Mouse (Mus musculus): Measurements from ENCODE around the gene Hist1h1c. TPM values are rescaled to one million over a fixed set of nuclear protein-coding genes. Genes with fewer than 3 reads are reported as not detected.

Hist1h1c gene
- polyA plus RNA-seq, 1 experiment: 12.8 TPM

Other genes with a start within 250 kb of the Hist1h1c start
- 0.06 and 0.07 TPM in 2 replicates for gene Btn2a2, start 250.0 kb upstream of the Hist1h1c start, polyA plus RNA-seq (2012; rRNA removed)
- 10.2 and 10.6 TPM in 2 replicates for gene Hist1h4h, start 207.8 kb upstream of the Hist1h1c start, polyA plus RNA-seq (2012; rRNA removed)
- gene Hist1h2af, start 204.9 kb upstream of the Hist1h1c start, polyA plus RNA-seq (2012; rRNA removed): 47.4 and 62.7 TPM in 2 replicates
- gene Hist1h3g, start 203.4 kb upstream of the Hist1h1c start, polyA plus RNA-seq (2012; rRNA removed): 2.2 and 4.8 TPM in 2 replicates
- 0.52 and 0.80 TPM in 2 replicates for gene Hist1h2bh, start 195.4 kb upstream of the Hist1h1c start, polyA plus RNA-seq (2012; rRNA removed)
- gene Hist1h3f, start 194.8 kb upstream of the Hist1h1c start, polyA plus RNA-seq (2012; rRNA removed): 0.48 and 0.52 TPM in 2 replicates
- gene Hist1h4f, start 187.2 kb upstream of the Hist1h1c start, polyA plus RNA-seq (2012; rRNA removed): 4.7 and 5.8 TPM in 2 replicates
- 0.14 and 0.15 TPM in 2 replicates for gene Hist1h1d, start 185.5 kb upstream of the Hist1h1c start, polyA plus RNA-seq (2012; rRNA removed)
- gene Hist1h3e, start 176.4 kb upstream of the Hist1h1c start, polyA plus RNA-seq (2012; rRNA removed): 5.6 and 7.2 TPM in 2 replicates
- 4.4 and 4.5 TPM in 2 replicates for gene Hist1h2ae, start 167.6 kb upstream of the Hist1h1c start, polyA plus RNA-seq (2012; rRNA removed)
- gene Hist1h2bg, start 167.4 kb upstream of the Hist1h1c start, polyA plus RNA-seq (2012; rRNA removed): 7.1 and 9.6 TPM in 2 replicates
- gene Hist1h2bf, start 164.6 kb upstream of the Hist1h1c start, polyA plus RNA-seq (2012; rRNA removed): 2.3 and 2.6 TPM in 2 replicates
- 1.6 and 1.8 TPM in 2 replicates for gene Hist1h2ad, start 164.4 kb upstream of the Hist1h1c start, polyA plus RNA-seq (2012; rRNA removed)
- 4.3 and 5.6 TPM in 2 replicates for gene Hist1h3d, start 163.0 kb upstream of the Hist1h1c start, polyA plus RNA-seq (2012; rRNA removed)
- gene Hist1h4d, start 157.2 kb upstream of the Hist1h1c start, polyA plus RNA-seq (2012; rRNA removed): 1.9 and 2.8 TPM in 2 replicates
- gene Hist1h2be, start 117.7 kb upstream of the Hist1h1c start, polyA plus RNA-seq (2012; rRNA removed): 1.2 and 1.5 TPM in 2 replicates
- 1.8 and 1.9 TPM in 2 replicates for gene Hist1h1e, start 116.2 kb upstream of the Hist1h1c start, polyA plus RNA-seq (2012; rRNA removed)
- 0.62 and 0.67 TPM in 2 replicates for gene Hist1h2ac, start 54.9 kb upstream of the Hist1h1c start, polyA plus RNA-seq (2012; rRNA removed)
- gene Hist1h2bc, start 54.6 kb upstream of the Hist1h1c start, polyA plus RNA-seq (2012; rRNA removed): 32.4 and 40.3 TPM in 2 replicates
- gene Hist1h1t, start 43.0 kb upstream of the Hist1h1c start, polyA plus RNA-seq (2012; rRNA removed): not detected in 2 replicates
- gene Hist1h4c, start 40.4 kb upstream of the Hist1h1c start, polyA plus RNA-seq (2012; rRNA removed): 2.6 and 3.4 TPM in 2 replicates
- gene Hfe, start 28.0 kb upstream of the Hist1h1c start, polyA plus RNA-seq (2012; rRNA removed): 1.5 and 2.0 TPM in 2 replicates
- 3.9 and 4.1 TPM in 2 replicates for gene Hist1h3c, start 6.8 kb downstream of the Hist1h1c start, polyA plus RNA-seq (2012; rRNA removed)
- gene Hist1h2bb, start 7.9 kb downstream of the Hist1h1c start, polyA plus RNA-seq (2012; rRNA removed): 1.9 and 2.7 TPM in 2 replicates
- 6.3 and 6.8 TPM in 2 replicates for gene Hist1h2ab, start 12.3 kb downstream of the Hist1h1c start, polyA plus RNA-seq (2012; rRNA removed)
- gene Hist1h3b, start 13.5 kb downstream of the Hist1h1c start, polyA plus RNA-seq (2012; rRNA removed): 7.5 and 8.8 TPM in 2 replicates
- gene Hist1h4b, start 18.2 kb downstream of the Hist1h1c start, polyA plus RNA-seq (2012; rRNA removed): 4.9 and 7.8 TPM in 2 replicates
- 2.3 and 3.4 TPM in 2 replicates for gene Hist1h4a, start 22.4 kb downstream of the Hist1h1c start, polyA plus RNA-seq (2012; rRNA removed)
- 5.1 and 5.4 TPM in 2 replicates for gene Hist1h3a, start 23.6 kb downstream of the Hist1h1c start, polyA plus RNA-seq (2012; rRNA removed)
- gene Hist1h1a, start 24.9 kb downstream of the Hist1h1c start, polyA plus RNA-seq (2012; rRNA removed): 0.66 and 1.8 TPM in 2 replicates
- 0.04 TPM in 1 of 2 replicates, not detected in the other for gene Trim38, start 31.1 kb downstream of the Hist1h1c start, polyA plus RNA-seq (2012; rRNA removed)
- 0.01 TPM in 1 of 2 replicates, not detected in the other for gene Slc17a2, start 68.2 kb downstream of the Hist1h1c start, polyA plus RNA-seq (2012; rRNA removed)
- gene Slc17a3, start 100.6 kb downstream of the Hist1h1c start, polyA plus RNA-seq (2012; rRNA removed): 0.01 and 0.05 TPM in 2 replicates
- 0.03 TPM in 1 of 2 replicates, not detected in the other for gene Slc17a1, start 128.9 kb downstream of the Hist1h1c start, polyA plus RNA-seq (2012; rRNA removed)
- not detected in 2 replicates for gene Slc17a4, start 176.2 kb downstream of the Hist1h1c start, polyA plus RNA-seq (2012; rRNA removed)
- not detected in 2 replicates for gene Hist1h2ba, start 195.3 kb downstream of the Hist1h1c start, polyA plus RNA-seq (2012; rRNA removed)
- not detected in 2 replicates for gene Hist1h2aa, start 195.7 kb downstream of the Hist1h1c start, polyA plus RNA-seq (2012; rRNA removed)